Mouse (Mus musculus) adrenal gland, adult 8-10 months (tissue): ENCODE data around the gene Fadd. TPM values are rescaled to one million over a fixed set of nuclear protein-coding genes. Genes with fewer than 3 reads are reported as not detected.
A peak's percentile ranks its signal among the peaks of the same experiment; 100 is the strongest.

Source experiments
- DNase-seq: peaks from one replicate; pipeline ENCODE4 v3.0.0; 2022
- total RNA-seq, 4 experiments: library from RNA; stranded (reverse); gene quantifications; 2 replicates each; pipeline ENCODE4 v1.2.4; 2022

Fadd gene
- total RNA-seq, 4 experiments from 2014 or later: 13.2 to 14.9 (median 13.8) TPM

DNA sequence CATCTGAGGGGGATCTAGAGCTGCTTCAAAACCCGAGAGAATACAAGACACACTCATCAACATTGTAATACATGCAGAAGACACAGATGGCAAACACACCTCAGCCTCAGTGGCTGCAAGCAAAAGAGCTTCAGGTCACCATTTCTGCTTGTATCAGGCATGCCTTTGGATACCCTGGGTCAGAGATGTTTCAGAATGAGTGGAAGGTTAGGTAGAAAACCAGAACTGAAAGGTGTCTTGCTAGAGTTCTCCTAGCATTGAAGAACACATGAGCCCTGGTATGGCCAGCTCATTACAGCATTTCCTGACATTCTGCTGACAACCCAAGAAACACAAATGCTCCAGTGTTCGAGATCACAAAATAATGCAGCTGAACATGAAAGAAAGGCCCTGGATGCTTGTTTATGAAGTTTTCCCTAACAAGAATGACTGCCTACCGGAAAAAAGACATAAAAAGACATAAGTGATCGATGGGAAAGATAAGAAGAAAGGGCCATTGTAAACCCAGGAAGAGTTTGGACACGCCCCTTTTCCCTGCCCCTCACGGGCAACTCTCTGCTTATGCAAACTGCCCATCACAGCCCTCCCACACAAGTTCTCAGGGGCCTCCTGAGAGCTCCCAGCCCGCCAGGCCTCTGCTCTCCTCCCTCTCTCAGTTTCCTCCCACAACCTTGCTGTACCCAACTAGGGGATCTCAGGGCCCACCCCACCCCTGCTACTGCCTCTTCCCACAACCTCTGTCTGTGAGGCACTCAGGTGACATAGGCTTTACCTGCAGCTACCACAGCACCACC lies 50.5 kb downstream of the Fadd start:
- no peak for DNase-seq

DNA sequence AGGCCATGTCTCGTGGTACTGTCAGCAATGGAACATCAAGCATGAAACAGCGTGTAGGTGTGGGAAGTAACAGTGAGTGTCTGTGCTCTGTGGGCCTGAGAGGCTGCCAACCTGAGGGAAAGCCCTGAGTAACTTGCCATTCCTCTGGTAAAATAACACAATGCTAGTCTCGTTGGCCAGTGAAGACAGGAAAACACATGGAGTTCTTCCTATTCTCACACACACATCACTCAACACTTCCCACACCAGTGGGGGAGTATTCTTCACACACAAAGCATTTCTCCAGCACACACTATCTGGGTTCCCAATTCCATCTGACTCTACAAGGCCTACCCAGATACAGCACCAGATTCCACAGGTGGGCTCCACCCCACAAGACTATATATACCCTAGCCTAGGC lies 52.4 kb downstream of the Fadd start:
- no peak for DNase-seq

DNA sequence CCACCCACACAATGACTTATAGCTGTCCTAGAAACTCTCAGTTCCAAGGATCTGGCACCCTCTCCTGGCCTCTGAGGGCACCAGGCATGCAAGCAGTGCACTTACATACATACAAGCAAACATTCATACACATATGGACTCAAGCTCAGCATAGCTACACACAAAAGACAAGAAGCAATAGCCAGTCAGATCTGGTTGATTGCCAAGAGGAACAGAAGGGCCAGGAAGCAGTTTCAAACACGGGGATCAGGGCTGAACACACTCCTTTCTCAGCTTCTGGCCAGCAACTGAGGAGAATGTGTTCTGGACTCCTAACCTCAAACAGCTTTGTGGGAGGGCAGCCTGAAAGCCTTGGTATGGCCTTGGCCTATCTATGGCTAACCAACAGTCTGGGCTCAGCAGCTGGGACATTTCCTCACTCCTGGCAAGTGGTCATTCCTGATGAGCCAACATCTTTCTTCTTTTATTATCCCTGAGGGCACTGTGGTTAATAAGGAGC lies 54.5 kb downstream of the Fadd start:
- DNase-seq: peak; percentile 83

Other genes with a start within 250 kb of the Fadd start
- gene Cttn, start 111.5 kb downstream of the Fadd start, total RNA-seq: 100 to 1,000 TPM; 228 to 248 (median 236) TPM
- 10 to 100 TPM; 48.2 to 63.2 (median 54.5) TPM for gene Ppfia1, start 28.7 kb downstream of the Fadd start, total RNA-seq
- gene Ano1, start 169.5 kb upstream of the Fadd start, total RNA-seq: 10 to 100 TPM; 21.7 to 34.5 (median 29.8) TPM